Mouse (Mus musculus): ENCODE data around the gene Mpp5.
A peak's percentile ranks its signal among the peaks of the same experiment; 100 is the strongest.

Mpp5 gene

GRCm38 (mm10) chr12:78839906-78840305 lies 91.2 kb downstream of the Mpp5 start:
- no peak for DNase-seq (ENCODE audit: extremely low read depth, low read depth, low spot score)

GRCm38 (mm10) chr12:78842429-78842828 lies 93.7 kb downstream of the Mpp5 start:
- DNase-seq (ENCODE audit: extremely low read depth, low read depth, low spot score), result no peak

GRCm38 (mm10) chr12:78848246-78848645 lies 99.5 kb downstream of the Mpp5 start:
- DNase-seq (ENCODE audit: extremely low read depth, low read depth, low spot score), result no peak

- DNase-seq (ENCODE audit: extremely low read depth, low read depth, low spot score), result no peak
Observed at GRCm38 (mm10) chr12:78860921-78861495, 112.3 kb downstream of the Mpp5 start.

GRCm38 (mm10) chr12:78861496-78862253 lies 113.0 kb downstream of the Mpp5 start, which contains the start of the genes Atp6v1d and Eif2s1:
Gene Atp6v1d, minus strand, starts transcription at chr12:78861638.
Gene Eif2s1, plus strand, starts transcription at chr12:78861819.
- peak; percentile 94 for DNase-seq (ENCODE audit: extremely low read depth, low read depth, low spot score)

GRCm38 (mm10) chr12:78862254-78862730 lies 113.6 kb downstream of the Mpp5 start:
- no peak for DNase-seq (ENCODE audit: extremely low read depth, low read depth, low spot score)

GRCm38 (mm10) chr12:78865434-78865833 lies 116.7 kb downstream of the Mpp5 start:
- no peak for DNase-seq (ENCODE audit: extremely low read depth, low read depth, low spot score)

- DNase-seq (ENCODE audit: extremely low read depth, low read depth, low spot score), result no peak
Observed at GRCm38 (mm10) chr12:78868115-78868514, 119.4 kb downstream of the Mpp5 start.

GRCm38 (mm10) chr12:78874581-78874980 lies 125.9 kb downstream of the Mpp5 start:
- DNase-seq (ENCODE audit: extremely low read depth, low read depth, low spot score), result no peak

GRCm38 (mm10) chr12:78890062-78890461 lies 141.4 kb downstream of the Mpp5 start:
- DNase-seq (ENCODE audit: extremely low read depth, low read depth, low spot score), result no peak

Measured in fat pad, adult 2 months (tissue).